Comparison of ENCODE assay signal across 34 mouse cellular contexts in the genomic region with DNA sequence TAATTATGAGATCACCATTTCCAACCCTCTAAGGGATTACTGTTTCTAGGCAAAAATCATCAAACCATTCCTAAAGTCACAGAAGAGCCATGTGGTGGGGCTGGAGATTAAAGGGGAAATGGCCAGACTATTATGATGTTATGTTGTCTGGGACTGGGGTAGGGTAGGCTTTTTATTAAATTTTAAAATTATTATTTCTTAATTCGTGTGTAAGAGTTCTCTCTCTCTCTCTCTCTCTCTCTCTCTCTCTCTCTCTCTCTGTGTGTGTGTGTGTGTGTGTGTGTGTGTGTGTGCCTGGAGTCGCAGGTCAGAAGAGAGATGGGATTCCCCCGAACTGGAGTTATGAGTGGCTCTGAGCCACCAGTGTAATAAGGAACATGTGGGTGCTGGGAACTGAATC. TPM values are rescaled to one million over a fixed set of nuclear protein-coding genes. Genes with fewer than 3 reads are reported as not detected.
"Had no signal": no experiment of that assay in that cellular context is flagged by ENCODE, and none has a peak within 500 bp of the region (broad histone marks: within the 10 kb centered on the region; RNA-seq: fewer than 3 reads in every experiment).

A gene (plus strand): TSS at position 301 of the 400 bp plus-strand sequence.

- H3K4me1 ChIP-seq: heart, embryonic 10.5 days; heart, embryonic 13.5 days; heart, embryonic 15.5 days; hindbrain, embryonic 13.5 days; hindbrain, embryonic 15.5 days; liver, embryonic 13.5 days; liver, embryonic 15.5 days had no signal

- H3K27ac ChIP-seq: heart, adult 2 months; heart, embryonic 10.5 days; heart, embryonic 13.5 days; heart, embryonic 15.5 days; hindbrain, embryonic 13.5 days; hindbrain, embryonic 15.5 days; hindbrain, postnatal 0 days; layer of hippocampus, adult 2 months; left cerebral cortex, adult 2 months; limb, embryonic 10.5 days; limb, embryonic 12.5 days; liver, embryonic 13.5 days; liver, embryonic 15.5 days had no signal

- H3K9me3 ChIP-seq: heart, embryonic 10.5 days; heart, embryonic 13.5 days; heart, embryonic 15.5 days; hindbrain, embryonic 13.5 days; hindbrain, embryonic 15.5 days; limb, embryonic 10.5 days; limb, embryonic 12.5 days; liver, embryonic 13.5 days; liver, embryonic 15.5 days had no signal

- H3K27me3 ChIP-seq: hindbrain, embryonic 15.5 days had no signal

- H3K9ac ChIP-seq: heart, embryonic 13.5 days; heart, embryonic 15.5 days; hindbrain, embryonic 13.5 days; hindbrain, embryonic 15.5 days; limb, embryonic 12.5 days; liver, embryonic 13.5 days; liver, embryonic 15.5 days had no signal

- H3K4me2 ChIP-seq: heart, embryonic 13.5 days; heart, embryonic 15.5 days; hindbrain, embryonic 13.5 days; hindbrain, embryonic 15.5 days; limb, embryonic 12.5 days; liver, embryonic 11.5 days; liver, embryonic 13.5 days; liver, embryonic 15.5 days had no signal

- H3K4me3 ChIP-seq: heart, adult 2 months; heart, embryonic 10.5 days; heart, embryonic 13.5 days; heart, embryonic 15.5 days; hindbrain, embryonic 13.5 days; hindbrain, embryonic 15.5 days; layer of hippocampus, adult 2 months; left cerebral cortex, adult 2 months; limb, embryonic 10.5 days; limb, embryonic 12.5 days; liver, embryonic 13.5 days; liver, embryonic 15.5 days had no signal

- H3K36me3 ChIP-seq: heart, embryonic 10.5 days; heart, embryonic 13.5 days; heart, embryonic 15.5 days; hindbrain, embryonic 13.5 days; hindbrain, embryonic 15.5 days; limb, embryonic 10.5 days; limb, embryonic 12.5 days; liver, embryonic 13.5 days; liver, embryonic 15.5 days had no signal

- ATAC-seq: hindbrain, postnatal 0 days; intestine, embryonic 16.5 days had no signal

- DNase-seq: gastrocnemius, postnatal 14 days; gastrocnemius, postnatal 36 days; heart, adult 11 months; heart, adult 2 months; kidney, adult 18-20 months; kidney, adult 8-10 months; kidney, postnatal 10 days; kidney, postnatal 25 days; kidney, postnatal 4 days; liver; liver, embryonic 13.5 days had no signal

RNA-seq across cellular contexts. Expression of the gene that starts here (rescaled TPM):
- total RNA-seq: gastrocnemius, adult 18-20 months; gastrocnemius, adult 8-10 months; gastrocnemius, postnatal 14 days; gastrocnemius, postnatal 36 days; heart, adult 2 months; heart, postnatal 25 days; hematopoietic stem cell, adult 5-6 weeks; hindbrain, postnatal 0 days; left cerebral cortex, postnatal 14 days had no signal
- polyA plus RNA-seq: heart, adult 2 months; heart, embryonic 10.5 days; heart, embryonic 13.5 days; heart, embryonic 15.5 days; hindbrain, embryonic 11.5 days; hindbrain, embryonic 13.5 days; hindbrain, embryonic 15.5 days; intestine, embryonic 14.5 days; intestine, embryonic 16.5 days; kidney, embryonic 14.5 days; kidney, embryonic 16.5 days; limb, embryonic 10.5 days; limb, embryonic 12.5 days; limb, embryonic 14.5 days; liver, embryonic 11.5 days; liver, embryonic 13.5 days; liver, embryonic 15.5 days had no signal
